Mouse (Mus musculus) monocyte, adult 5-6 weeks (primary cell): ENCODE results near the gene Ccnt2. TPM values are rescaled to one million over a fixed set of nuclear protein-coding genes. Genes with fewer than 3 reads are reported as not detected.

ENCODE experiments used
- ATAC-seq: fragments of 153-309, 156-312 bp; replicated peaks from 2 replicates; pipeline ENCODE4 v1.8.0; 2017; ENCODE audit warnings: mild to moderate bottlenecking; ENCODE audit not compliant: low TSS enrichment, insufficient number of reproducible peaks, severe bottlenecking, poor library complexity, low FRiP score
- total RNA-seq: library from RNA; stranded (forward); fragments of 200-1000, 200-491, 200-594 nt; gene quantifications from 3 replicates; pipeline ENCODE4 v1.2.3, GENCODE M21; 2017

Ccnt2 gene
- total RNA-seq, 1 experiment from 2014 or later: 52.7 TPM

DNA sequence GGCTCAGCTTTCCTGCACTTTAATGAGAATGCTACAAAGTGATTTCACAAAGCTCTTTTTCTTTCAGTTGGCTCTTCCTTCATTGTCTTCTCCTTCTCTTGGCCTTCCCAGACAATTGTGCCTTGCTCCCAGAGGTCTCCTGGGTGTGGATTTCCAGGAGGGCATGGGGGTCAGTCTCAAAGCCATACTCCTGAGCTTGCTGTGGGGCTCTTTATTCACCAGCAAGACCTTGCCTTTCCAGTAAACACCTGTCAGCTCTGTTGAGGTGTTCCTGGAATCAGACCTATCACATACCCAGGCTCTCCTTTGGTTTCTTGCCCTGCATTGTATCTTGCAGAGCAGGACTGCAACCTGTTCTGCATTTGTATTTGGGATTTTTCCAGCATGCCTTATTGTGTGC lies 9.9 kb downstream of the Ccnt2 start:
- no peak for ATAC-seq

DNA sequence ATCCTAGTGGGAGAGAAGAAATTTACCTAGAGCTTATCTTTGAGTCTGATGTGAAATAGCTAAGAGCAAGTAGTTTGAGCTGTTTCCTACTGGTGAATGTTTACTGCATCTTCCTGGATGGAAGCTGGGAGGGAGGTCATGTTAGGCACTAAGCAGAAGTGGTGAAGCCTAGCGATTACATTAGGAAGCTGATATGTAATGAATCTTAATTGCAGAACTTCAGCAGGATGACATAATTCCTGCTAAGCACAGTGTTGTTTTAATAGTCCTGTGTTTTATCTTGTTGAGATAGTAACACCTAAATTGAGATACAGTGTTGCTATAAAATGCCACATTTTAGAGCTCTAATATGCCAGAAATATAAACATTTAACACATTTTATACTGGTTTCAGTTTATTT lies 11.9 kb downstream of the Ccnt2 start:
- peak; percentile 62 for ATAC-seq

DNA sequence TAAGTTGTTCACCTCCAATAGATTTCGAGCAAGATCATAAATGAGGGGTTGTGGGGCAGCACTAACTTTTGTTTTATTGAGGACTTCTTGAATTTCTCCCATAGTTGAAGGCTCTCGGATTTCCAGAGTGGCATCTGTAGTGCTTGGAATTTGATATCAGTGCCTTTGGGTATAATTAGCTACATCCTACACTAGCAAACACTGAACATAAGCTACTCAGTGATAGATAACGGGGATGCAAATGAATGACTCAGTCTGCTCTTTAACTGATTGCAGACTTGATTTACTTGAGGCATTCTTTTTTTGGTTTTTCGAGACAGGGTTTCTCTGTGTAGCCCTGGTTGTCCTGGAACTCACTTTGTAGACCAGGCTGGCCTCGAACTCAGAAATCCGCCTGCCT lies 15.0 kb downstream of the Ccnt2 start:
- ATAC-seq: no peak

DNA sequence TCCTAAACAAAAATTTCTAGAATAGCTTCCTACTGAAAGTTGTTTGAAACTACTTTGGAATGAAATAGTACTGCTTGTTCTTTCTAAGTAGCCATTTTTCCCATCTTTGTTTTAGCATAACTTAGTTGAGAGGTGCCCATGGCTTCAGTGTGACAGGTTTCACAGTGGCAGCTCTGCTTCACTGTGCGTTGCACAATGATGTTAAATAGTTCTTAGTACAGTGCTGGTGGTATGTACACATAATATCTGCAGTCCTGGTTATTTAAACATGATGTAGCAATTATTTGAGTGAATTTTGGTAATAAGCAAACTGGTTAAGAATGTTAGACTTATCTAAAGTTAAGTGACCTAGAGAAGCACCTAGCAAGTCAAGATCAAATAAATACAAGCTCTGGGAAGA lies 19.5 kb downstream of the Ccnt2 start:
- no peak for ATAC-seq

DNA sequence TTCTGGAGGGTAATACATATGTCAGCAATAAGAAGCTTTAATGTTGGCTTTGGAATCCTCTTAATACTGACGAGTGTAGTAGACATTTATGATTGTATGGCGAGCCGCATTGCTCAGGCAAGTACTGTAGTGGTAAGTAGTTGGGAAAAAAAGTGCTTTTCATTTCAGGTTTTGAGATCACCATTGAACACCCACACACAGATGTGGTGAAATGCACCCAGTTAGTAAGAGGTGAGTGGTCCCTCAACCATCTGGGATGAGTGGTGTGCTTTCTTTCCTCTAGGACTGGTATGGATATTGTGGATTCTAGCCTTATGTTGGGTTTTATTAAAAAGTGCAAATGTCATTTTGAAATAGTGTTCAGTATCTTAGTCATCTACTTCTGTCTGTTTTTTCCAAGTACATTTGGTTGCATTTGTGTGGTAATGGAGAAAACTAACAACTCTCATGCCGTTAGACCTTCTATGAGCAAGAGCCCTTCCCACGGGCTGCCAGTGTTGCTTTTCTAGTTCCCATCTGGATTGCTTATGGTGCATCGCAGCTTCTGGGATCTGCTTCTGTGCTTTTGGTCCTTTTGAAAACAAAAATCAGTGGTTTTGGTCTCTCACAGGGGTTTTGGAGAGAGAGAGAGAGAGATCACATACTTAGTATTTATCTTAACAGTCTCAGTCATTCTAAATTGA lies 21.3 kb downstream of the Ccnt2 start:
- ATAC-seq: no peak

DNA sequence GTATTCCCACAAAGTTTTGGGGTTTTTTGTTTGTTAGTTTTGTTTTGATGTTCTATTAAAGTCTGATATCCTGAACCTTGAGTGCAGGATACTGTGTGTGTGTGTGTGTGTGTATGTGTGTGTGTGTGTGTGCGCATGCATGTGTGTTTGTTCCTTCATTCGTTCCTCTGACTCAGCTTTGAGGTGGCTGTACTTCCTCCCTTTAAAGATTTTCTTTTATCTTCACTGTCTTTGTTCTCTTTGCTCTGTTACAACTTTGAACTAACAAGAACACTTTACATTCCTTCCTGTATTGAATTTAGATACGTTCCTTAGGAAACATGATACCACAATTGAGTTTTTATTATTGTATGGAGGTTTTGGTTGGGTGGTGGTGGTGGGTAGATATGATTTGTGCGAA lies 22.4 kb downstream of the Ccnt2 start:
- ATAC-seq: no peak

DNA sequence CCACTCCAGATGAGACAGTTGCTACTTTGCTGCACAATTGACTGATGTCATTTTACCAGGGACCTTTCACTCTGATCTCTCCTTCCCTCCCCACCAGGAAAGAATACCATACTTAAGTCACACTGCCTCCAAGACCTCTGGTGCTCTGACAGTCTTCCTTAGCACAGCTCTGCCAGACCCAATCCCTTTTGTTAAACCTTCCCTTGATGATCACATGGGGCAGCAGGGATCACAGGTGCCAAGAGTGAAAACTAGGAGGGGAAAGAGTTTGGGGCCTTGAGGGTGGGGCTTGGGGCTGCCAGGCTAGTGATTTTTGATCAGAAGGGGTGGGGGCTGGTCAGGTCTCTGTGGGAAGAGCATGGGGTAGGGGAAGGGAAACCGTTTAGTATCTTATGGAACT lies 22.8 kb downstream of the Ccnt2 start:
- no peak for ATAC-seq

DNA sequence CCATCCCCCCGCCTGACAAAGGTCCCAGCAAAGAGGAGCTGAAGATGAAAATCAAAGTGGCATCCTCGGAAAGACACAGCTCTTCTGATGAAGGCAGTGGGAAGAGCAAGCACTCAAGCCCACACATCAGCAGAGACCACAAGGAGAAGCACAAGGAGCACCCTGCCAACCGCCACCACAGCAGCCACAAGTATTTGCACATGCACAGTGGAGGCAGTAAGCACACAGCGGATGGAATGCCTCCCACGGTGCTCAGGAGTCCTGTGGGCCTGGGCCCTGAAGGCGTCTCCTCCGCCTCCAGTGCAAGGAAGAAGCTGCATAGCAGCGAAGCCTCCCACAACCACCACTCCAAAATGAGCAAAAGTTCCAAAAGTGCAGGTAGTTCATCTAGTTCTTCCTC lies 29.0 kb downstream of the Ccnt2 start:
- no peak for ATAC-seq

DNA sequence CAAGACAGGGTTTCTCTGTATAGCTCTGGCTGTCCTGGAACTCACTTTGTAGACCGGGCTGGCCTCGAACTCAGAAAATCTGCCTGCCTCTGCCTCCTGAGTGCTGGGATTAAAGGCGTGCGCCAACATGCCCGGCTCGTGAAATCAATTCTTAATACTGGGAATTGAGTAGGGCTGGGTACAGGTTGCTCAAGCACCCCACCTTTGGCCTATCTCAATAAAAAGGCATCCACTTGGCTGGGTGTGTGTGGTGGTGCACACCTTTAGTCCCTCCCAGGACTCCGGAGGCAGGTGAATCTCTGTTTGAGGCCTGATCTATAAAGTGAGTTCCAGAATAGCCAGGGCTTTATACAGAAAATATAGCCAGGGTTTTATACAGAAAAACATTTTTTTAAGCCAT lies 34.7 kb downstream of the Ccnt2 start:
- no peak for ATAC-seq

DNA sequence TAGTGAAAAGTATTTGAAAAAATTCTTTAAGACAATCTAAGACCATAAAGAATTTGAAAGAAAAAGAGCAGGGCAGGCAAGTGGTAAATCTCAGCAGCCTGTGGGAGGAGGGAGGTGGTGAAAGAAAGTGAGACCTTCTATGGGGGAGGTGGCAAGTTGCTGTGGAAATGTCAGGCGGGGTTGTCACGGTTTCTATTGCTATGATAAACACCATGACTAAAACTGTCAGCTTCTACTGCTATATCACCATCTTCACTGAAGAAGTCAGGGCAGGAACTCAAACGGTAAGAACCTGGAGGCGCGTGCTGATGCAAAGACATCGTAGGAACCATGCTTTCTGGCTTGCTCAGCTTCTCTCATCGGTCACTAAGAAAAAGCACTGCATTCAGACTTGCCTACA lies 39.0 kb downstream of the Ccnt2 start:
- no peak for ATAC-seq

DNA sequence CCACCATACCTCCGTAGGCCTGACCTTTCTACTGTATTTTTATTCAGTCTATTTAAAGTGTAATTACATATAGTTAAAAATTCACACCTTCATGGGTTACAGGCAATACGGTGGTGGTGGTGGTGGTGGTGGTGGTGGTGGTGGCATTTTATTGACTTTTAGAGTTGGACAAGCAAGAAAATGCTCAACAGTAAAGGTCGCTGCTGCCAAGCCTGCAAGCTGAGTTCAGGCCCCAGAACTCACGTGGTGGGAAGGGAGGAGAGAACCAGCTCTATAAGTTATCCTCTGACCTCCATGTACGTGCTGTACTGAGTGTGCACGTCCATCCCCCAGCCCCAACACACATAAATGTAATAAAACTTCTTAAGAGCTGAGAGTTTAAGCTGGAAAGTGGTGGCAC lies 42.4 kb downstream of the Ccnt2 start:
- ATAC-seq: no peak

DNA sequence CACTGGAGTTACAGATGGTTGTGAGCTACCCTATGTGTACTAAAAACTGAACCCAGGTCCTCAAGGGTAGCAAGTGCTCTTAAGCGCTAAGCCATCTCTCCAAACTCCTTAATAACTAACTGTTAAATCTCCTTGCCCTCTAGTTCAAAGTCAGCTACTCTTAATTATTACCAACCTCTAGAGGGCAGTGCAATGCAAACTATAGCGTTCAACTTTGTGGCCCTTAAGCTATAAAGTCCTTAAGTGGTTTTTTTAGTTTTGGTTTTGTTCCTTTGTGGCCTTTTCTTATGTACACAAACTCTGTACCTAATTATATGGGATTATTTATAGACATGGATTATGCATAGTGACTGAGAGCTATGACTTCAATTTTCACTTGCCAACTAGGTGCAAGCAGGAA lies 53.4 kb downstream of the Ccnt2 start:
- ATAC-seq: no peak

DNA sequence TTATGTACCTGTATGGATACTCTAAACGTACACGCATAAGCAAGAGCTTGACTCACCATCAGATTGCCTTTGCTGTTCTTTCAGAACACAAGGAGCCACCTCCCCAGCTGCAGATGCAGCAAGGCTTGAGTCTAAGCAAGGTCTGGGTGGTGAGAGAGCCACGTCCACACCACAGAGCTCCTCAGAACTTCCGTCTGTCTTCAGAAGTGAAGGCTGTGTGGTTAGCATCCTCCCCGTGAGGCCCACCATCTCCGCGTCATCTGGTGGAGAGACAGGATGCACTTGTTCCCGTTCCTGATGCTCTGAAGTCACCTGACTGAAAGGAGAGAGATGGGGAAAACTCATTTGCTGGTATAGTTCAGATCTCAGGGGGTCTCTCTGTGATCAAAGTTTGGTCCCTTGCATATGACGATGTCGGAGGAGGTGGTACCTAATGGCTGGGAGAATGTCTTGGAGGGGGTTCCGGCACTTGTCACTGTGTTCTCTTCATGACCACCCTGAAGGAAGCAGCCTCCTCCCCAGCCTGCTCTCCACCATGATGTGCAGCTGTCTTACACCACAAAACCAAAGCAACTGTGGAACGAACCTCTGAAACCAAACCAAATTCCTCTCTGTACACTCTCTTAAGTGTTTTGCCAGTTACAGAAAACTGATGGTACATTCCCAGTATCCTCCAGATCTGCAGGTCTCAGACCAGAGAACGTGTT lies 56.4 kb downstream of the Ccnt2 start:
- ATAC-seq: no peak; the same call in 1 of the 2 replicates

DNA sequence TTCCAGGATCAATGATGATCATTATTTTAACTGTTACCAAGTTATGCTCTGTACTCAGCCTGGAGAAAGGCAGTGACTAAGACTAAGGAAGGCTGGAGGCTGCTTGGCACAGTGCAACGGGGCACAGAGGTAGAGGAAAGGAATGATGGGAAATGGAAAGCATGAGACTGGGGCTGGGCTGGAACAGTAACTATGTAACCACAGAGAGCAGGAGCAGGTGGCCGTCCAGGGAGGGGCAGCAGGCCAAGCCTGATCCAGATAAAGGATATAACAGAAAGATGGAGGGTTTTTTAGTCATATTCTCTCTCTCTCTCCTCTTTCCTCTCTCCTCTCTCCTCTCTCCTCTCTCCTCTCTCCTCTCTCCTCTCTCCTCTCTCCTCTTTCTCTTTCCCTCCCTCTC lies 59.8 kb downstream of the Ccnt2 start:
- no peak for ATAC-seq

DNA sequence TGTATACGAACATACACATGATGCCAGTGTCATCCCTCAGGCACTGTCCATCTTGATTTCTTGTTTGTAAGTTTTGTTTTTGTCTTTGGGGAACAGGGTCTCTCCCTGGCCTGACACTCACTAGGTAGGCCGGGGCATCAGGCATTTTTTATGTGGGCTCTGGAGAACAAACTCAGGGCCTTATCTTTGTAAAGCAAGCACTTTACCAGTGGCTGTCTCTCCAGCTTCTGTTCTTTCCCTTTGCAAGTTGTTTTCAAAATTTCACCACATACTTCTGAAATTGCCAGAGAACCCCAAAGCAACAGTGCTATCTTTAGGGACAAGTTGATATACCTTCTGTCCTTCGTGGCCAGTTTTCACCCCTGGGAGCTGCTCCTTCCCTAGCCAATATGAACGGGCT lies 60.2 kb downstream of the Ccnt2 start:
- ATAC-seq: no peak

DNA sequence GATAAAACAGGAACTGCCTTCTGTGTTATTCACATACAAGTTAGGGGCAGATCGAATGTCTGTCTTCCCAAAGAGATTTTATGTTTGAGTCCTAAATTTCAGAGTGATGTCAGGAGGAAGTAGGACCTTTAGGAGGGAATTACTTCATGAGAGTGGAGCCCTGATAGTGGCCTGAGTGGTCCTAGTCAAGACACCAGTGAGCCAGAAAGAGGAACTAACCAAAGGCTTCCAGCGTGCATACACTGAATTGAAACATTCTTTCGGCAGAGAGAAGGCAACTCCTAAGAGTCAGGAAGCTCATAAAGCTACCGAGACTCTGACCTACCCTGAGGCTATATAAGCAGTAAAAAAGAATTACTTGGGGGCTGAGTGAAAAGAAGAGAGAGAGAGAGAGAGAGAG lies 62.7 kb downstream of the Ccnt2 start:
- no peak for ATAC-seq

DNA sequence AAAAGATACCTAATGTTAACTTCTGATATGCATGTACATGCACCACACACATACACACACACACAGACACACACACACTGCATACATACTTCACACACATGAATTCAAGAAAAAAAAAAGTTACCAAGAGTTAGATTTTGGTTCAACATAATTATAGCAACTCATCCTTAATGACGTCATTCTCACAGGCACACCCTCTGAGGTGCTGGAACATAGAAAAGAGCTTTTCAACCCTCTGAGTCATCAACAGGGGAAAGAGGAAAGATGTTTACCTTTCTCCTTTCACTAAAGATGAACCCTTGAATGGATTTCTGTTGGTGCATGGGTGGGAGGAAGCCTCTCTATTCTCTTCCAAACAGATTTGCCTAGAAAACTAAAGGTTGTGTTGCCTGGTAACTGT lies 64.6 kb downstream of the Ccnt2 start:
- ATAC-seq: no peak

DNA sequence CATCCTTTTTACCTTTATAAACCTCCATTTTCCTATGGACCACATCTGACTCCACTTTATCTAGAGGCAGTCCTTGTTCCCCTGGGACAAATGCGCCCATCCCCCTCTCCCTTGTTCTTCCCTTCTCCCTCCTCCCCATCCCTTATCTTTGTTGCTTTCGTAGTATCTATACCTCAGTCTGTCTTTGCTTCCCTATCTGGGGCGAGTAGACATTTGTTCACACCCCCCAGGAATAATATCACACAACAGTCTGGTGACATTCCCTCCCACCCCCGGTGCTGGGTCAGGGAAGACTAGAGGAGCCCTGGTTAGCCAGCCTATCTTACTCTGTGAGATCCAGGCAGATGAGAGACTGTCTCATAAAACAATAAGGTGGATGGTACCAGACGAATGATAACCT lies 71.5 kb downstream of the Ccnt2 start:
- ATAC-seq: no peak

DNA sequence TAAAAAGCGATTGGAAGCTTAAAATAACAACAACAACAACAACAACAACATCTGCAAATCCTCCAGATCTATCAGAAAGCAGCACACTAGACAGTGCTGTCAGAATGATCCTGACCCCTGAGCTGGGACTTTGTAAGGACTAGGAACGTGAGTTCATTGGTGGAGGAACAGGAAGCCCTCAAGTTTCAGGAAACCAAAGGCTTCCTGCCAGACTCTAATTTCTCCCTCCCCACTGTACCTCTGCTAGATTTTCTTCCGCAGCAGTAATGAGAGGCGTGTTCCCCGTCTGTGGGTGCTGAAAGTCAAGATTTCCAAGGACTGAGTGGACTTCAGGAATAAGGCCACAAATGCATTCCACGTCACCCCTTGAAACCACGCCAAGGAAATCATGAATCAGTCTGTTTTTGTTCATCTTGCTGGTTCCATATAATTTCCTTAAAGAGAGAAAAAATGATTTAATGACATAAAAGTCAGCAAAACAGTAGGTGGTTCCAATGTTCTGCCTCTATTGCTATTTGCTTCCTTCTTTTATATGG lies 76.2 kb downstream of the Ccnt2 start:
- ATAC-seq: no peak

DNA sequence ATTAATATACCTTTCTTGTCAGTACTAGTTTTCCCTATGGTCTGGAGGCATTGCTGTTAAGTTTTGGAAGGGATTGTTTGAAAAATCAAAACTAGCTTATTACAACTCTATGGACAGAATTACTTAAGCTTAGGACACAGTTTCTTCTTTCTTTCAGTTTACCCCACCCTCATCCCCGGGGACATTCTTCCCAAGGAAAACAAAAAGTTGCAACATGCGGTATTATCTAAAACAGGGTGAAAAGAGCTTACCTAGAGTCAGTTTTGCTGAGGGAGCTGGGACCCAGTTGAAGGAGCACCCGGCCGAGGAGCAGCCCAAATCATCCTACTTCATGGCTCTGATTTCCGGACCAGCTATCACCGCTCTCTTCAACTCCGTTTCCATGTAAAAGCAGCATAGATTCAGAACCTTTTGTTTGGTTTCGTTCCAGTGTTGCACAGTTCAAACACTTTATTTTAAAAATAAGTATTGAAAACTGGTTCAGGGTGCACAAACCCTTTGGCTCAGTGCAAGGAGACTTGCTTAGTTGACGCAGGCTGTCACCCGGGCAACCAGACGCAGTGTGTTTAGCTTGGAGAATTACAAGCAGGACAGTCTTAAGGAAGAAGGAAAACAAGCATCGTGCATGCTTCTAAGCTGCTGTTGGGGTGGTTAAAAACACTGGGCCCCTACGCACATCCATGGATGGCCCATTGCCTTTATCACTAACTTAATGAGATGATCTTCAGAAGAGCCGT lies 80.7 kb downstream of the Ccnt2 start, which contains the start of gene Map3k19:
Gene Map3k19, minus strand, starts transcription at position 546 of the 737 bp plus-strand sequence.
- no peak for ATAC-seq
